Mouse (Mus musculus) kidney, postnatal 25 days (tissue): ENCODE data around the gene Adh7.

ENCODE experiments used
- DNase-seq, 2 experiments: peaks; one replicate each; pipeline ENCODE4 v3.0.0; 2021; ENCODE audit warnings: mixed read lengths in 2 of 2

Adh7 gene

GRCm38 (mm10) chr3:138217631-138218264, at the start of gene Adh7:
Adh7 (plus strand) TSS chr3:138217760.
- DNase-seq, result no peak

- DNase-seq, result no peak
These were observed 44.3 kb upstream of the Adh7 start for GRCm38 (mm10) chr3:138173291-138173690.

GRCm38 (mm10) chr3:138175551-138175950, 42.0 kb upstream of the Adh7 start:
- no peak for DNase-seq

- DNase-seq, result no peak
These were observed 35.5 kb upstream of the Adh7 start for GRCm38 (mm10) chr3:138182019-138182418.

- no peak for DNase-seq
These were observed 34.2 kb upstream of the Adh7 start for GRCm38 (mm10) chr3:138183371-138183770.

DNA sequence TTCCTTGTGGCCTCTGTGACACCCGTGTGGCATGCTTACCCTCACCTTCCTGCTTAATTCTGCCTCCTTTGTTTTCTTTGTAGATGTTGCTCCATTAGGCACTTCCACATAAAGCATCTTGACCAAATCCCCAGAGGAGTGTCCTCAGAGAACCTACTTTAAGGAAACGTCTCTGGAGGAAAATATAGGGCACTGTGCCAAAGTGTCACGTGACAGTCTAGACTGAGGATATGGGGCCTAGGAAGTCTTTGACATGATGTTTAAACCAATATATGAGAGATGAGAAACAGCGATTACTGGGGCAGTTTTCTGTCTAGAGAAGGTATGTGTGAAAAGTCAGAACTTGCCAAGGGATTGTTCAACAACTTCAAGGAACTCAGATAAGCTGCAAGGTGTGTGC, 32.3 kb upstream of the Adh7 start:
- DNase-seq, result peak in 1 of 2 experiments; percentile 55

GRCm38 (mm10) chr3:138185995-138186930, 31.3 kb upstream of the Adh7 start:
- no peak for DNase-seq

GRCm38 (mm10) chr3:138192260-138192659, 25.3 kb upstream of the Adh7 start:
- DNase-seq, result no peak

- no peak for DNase-seq
These were observed 23.8 kb upstream of the Adh7 start, which contains the start of gene 4930579F01Rik for GRCm38 (mm10) chr3:138193683-138194302. 4930579F01Rik (minus strand) TSS chr3:138193825.

DNA sequence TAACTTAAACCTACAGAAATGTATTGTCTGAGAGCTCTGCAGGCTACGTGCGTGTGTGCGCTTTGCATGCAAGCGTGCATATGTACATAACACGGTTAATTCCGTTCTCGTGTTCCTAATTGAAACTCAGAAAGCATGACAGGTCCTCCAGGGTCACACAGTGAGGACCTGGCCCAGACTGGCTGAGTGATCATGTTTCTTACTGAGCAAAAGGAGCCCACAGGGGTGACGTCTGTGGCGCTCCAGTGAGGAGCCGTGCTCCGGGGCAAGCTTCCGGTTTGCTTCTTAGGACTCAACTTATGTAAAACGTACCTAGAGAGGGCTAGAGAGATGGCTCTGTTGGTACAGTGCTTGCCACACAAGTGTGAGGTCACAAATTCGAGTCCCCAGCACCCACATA, 20.5 kb upstream of the Adh7 start:
- DNase-seq, result no peak

DNA sequence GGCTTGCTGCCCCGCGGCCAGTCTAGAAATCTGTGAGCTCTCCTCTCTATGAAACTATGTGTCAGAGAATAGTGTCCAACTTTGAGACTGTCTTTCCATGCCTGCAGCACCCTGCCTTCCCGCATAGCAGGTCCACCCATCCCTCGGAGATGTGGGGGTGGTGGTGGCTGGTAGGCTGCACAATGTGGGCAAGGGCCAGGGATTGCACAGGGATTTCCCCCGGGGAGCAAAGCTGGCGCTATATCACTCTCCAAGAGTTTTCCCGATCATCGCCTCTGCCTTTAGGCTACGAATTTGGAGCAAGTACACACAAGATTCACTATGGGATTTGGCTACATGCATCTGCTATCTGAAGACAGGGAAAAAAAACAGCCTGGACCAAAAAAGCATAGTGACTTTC, 20.0 kb upstream of the Adh7 start:
- no peak for DNase-seq

- peak; percentile 86 to 94 for DNase-seq
These were observed 19.4 kb upstream of the Adh7 start for GRCm38 (mm10) chr3:138197973-138198721.

- DNase-seq, result no peak
These were observed 18.9 kb upstream of the Adh7 start for GRCm38 (mm10) chr3:138198722-138199068.

GRCm38 (mm10) chr3:138208821-138209220, 8.7 kb upstream of the Adh7 start:
- DNase-seq, result no peak

GRCm38 (mm10) chr3:138210432-138211075, 7.0 kb upstream of the Adh7 start:
- DNase-seq, result no peak

DNA sequence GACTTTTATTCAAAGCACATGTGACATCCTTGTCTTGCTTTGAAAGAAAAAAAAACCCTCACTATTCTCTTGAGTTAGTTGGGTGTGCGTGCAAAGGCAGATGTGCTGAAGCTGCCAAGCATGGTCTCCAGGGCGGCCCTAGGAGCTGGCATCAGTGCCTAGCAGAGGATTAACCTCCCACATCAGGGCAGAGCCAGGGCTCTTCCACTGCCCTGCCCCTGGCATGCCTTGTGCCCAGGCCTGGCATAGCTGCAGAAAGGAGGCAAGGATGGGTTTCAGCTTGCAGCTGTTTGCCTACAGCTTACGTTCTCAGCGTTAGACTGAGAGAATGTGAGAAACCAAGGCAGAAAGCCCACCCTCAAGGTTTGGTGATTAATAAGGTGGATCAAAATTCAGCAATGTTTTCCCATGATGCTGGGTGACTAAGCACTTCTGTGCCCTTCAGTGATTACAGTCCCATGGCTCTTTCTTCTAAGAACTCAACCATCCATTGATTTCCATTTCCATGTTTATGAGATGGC, 5.1 kb upstream of the Adh7 start:
- DNase-seq, result no peak

- no peak for DNase-seq
These were observed 2.1 kb upstream of the Adh7 start for GRCm38 (mm10) chr3:138215395-138215989.

DNA sequence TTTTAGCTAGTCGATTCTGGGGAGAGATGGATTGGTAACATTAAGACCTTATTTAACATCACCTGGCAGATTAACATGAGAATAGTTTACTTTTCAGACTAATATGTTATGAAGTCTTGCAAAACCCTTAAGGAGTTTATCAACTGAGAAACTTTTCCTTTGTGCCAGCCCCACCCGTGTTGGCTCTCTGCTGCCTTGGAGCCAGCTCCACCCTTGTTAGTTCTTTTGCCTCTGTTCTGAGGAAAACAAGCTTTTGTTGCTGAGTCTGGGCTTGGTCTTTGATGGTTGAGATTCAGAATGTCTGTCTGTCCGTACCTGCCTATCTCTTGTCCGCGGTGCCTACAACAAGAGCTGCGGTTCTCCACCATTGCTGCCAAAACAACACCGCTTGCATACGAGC, 1.5 kb upstream of the Adh7 start:
- no peak for DNase-seq

DNA sequence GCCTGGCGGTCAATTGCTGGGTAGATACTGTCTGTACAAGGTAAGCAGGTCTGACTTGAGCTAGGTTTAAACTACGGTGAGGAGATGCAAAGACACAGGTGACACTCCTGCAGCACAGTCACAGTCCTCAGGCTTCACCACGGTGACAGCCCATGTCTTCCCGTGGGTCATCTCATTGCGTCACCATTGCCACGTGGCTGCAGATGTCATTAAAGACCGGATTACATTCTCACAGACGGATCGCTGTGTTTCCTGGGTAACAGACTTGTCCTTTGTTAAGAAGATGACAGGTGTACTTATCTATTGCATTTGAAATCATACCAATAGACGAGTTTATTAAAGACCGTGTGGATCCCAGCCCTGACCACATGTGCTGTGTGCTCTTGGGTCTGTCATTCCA, 3.6 kb downstream of the Adh7 start:
- DNase-seq, result no peak

GRCm38 (mm10) chr3:138222511-138222910, 5.0 kb downstream of the Adh7 start:
- no peak for DNase-seq

DNA sequence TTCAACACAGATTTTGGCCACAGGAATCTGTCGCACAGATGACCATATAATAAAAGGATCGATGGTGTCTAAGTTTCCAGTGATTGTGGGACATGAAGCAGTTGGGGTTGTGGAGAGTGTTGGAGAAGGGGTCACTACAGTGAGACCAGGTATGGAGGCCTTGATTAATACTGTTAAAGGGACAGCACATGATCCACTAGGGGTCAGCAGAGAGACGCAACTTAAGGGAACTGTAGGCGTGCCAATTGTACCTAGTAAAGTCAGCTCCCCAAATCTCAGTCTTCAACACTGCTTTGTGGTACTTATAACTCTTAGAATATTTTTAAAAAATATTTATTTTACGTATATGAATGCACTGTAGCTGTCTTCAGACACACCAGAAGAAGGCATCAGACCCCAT, 5.4 kb downstream of the Adh7 start:
- DNase-seq, result peak; percentile 74 to 93
